Mouse (Mus musculus) intestine, postnatal 0 days (tissue): ENCODE measurements around the gene Hoxa7. TPM values are rescaled to one million over a fixed set of nuclear protein-coding genes. Genes with fewer than 3 reads are reported as not detected.

Experiments
- ATAC-seq: fragments of 200-750 bp; cut with Nextera tagmentation; 2 replicates; pipeline ENCODE4 v1.8.0; 2017; ENCODE audit warnings: mild to moderate bottlenecking, moderate TSS enrichment, moderate library complexity
- H3K27ac ChIP-seq: fragments of 300-500 bp; sonication (generic); 2 replicates; pipeline ENCODE4 v1.5.1; 2014; ENCODE audit warnings: mild to moderate bottlenecking, low read depth, low read length, moderate library complexity
- H3K27me3 ChIP-seq: fragments of 300-500 bp; sonication (generic); replicated peaks from 2 replicates; pipeline ENCODE4 v1.6.1; 2014; ENCODE audit warnings: low read length, mixed read lengths; ENCODE audit not compliant: control insufficient read depth, insufficient read depth
- H3K36me3 ChIP-seq: fragments of 300-500 bp; sonication (generic); 2 replicates; pipeline ENCODE4 v1.6.1; 2014; ENCODE audit warnings: mild to moderate bottlenecking, moderate library complexity; ENCODE audit not compliant: control insufficient read depth, insufficient read depth
- H3K4me1 ChIP-seq: fragments of 300-500 bp; sonication (generic); replicated peaks from 2 replicates; pipeline ENCODE4 v1.6.1; 2014; ENCODE audit warnings: antibody characterized with exemption, low read length, mixed read lengths; ENCODE audit not compliant: control insufficient read depth, insufficient read depth
- H3K4me2 ChIP-seq: fragments of 300-500 bp; sonication (generic); replicated peaks from 2 replicates; pipeline ENCODE4 v1.6.1; 2014; ENCODE audit warnings: low read depth, mild to moderate bottlenecking, moderate library complexity
- H3K4me3 ChIP-seq: fragments of 300-500 bp; sonication (generic); 2 replicates; pipeline ENCODE4 v1.5.1; 2014; ENCODE audit warnings: low read depth, low read length
- H3K9ac ChIP-seq: fragments of 300-500 bp; sonication (generic); 2 replicates; pipeline ENCODE4 v1.6.1; 2014; ENCODE audit warnings: mild to moderate bottlenecking, low read depth, low read length
- H3K9me3 ChIP-seq: fragments of 300-500 bp; sonication (generic); 2 replicates; pipeline ENCODE4 v1.6.1; 2016; ENCODE audit warnings: mixed run types; ENCODE audit not compliant: control insufficient read depth
- CTCF ChIP-seq: sonication (generic); IDR thresholded peaks from 2 replicates; pipeline ENCODE4 v1.5.1; 2016; ENCODE audit warnings: low read depth, mild to moderate bottlenecking, control low read depth, antibody characterized with exemption, moderate library complexity
- WGBS: fragments of 180-500 bp; shearing (Covaris S2); extraction: QIAGEN DNeasy Blood & Tissue Kit; methylation state at CpG from one replicate; pipeline ENCODE4 v1.1.7; 2014; 5-methylcytosine and 5-hydroxymethylcytosine counted together
- polyA plus RNA-seq: library from polyadenylated mRNA; unstranded; fragments of >200 nt; fragmentation: Nextera tagmentation; extraction: Ambion mirVana; gene quantifications from 2 replicates; pipeline ENCODE4 v1.2.1, GENCODE M21; 2015

The Hoxa7 gene
- polyA plus RNA-seq, 1 experiment from 2014 or later, result 6.2 TPM

GRCm38 (mm10) chr6:52253511-52254500 lies 32.2 kb upstream of the Hoxa7 start:
- no peaks in the 10 kb centered on the region for H3K36me3 ChIP-seq
- TF ChIP-seq CTCF, result no peak
- peaks cover 93% of the 10 kb centered on the region for H3K27me3 ChIP-seq
- no peaks in the 10 kb centered on the region for H3K9me3 ChIP-seq
- 0 out of 2 replicates have a peak, but pooled peaks have one; percentile 16 for ATAC-seq
- H3K4me2 ChIP-seq, result peak overlapping the region; percentile 28
- H3K9ac ChIP-seq, result no peak overlapping the region
- 2% methylated on average over 59 of the region's 59 CpGs for whole genome bisulfite sequencing
- H3K27ac ChIP-seq, result no peak overlapping the region
- peak overlapping the region; percentile 3; the same call in 1 of the 2 replicates for H3K4me3 ChIP-seq
- H3K4me1 ChIP-seq, result no peaks in the 10 kb centered on the region

DNA sequence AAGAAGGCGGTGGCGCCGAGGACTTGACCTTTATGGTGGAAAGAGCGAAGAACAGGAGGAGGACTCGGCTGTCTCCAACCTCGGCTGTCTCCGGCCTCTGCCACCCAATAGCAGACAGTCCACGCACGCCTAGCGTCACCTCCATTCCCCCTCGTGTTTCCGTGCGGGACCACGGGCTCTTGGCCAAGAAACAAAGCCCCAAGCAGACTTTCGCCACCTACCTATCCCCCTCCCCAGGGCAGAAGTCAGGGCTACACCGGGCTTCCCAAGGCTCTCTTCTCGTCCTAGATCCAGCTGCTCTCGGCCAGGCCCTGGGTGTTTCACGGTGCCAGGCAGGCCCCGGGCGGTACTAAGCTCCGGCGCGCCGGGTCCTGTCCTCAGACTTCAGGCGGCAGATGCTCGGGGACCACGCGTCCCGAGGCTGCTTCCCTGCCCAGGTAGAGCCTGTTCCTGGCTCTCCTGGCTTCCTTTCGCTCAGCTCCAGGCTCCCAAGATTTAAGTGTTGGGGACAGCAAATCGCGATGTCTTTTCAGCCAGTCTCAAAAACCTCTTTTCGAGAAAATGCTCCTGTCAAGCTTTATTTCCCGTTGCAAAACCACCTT lies 31.2 kb upstream of the Hoxa7 start:
- Histone ChIP-seq H3K4me2 (peak overlapping the region; percentile 28; the same call in 1 of the 2 replicates), H3K27me3 (peaks cover 93% of the 10 kb centered on the region), H3K4me3 (peak overlapping the region; percentile 1; the same call in 1 of the 2 replicates), H3K9me3 (no peaks in the 10 kb centered on the region), H3K27ac (no peak overlapping the region), H3K36me3 (no peaks in the 10 kb centered on the region), H3K9ac (no peak overlapping the region), H3K4me1 (no peaks in the 10 kb centered on the region)
- ATAC-seq, result no peak
- WGBS, result 3% methylated on average over 35 of the region's 35 CpGs
- no peak for TF ChIP-seq CTCF

DNA sequence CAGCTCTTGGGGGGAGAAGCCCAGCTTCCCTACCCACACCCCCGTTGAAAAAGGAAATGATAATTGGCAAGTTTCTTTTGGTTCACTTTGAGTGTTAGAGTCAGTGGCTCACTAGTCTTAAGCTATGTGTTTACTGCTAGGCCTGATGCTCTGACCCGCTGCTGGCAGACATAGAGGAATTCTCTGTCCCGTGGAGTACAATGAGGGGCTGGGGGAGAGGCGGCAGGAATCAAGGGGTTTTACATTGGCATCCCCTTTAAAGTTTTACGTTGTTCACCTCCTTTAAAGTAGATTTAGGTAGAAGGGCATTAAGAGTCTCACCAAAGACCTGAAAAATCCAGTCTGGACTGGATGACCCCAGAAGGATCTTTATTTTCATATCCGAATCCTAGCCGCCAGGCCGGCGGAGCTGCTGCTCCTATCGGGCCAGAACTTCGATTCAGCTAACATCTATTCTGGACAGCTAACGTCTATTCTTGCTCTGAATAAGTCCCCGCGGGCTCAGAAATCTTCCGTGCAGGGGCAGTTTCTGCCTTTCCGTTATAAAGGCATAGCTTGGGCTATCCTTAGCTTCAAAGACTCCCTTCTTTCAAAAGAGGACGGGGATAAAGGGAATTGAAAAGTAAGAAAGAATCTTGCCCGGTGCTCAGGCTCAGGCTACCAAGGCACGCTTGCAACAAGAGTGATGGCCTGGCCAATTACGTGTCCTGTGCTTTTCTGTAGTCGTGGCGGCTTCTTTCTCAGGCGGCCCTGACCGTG lies 30.5 kb upstream of the Hoxa7 start:
- peak overlapping the region; percentile 1; the same call in 1 of the 2 replicates for H3K4me3 ChIP-seq
- H3K27me3 ChIP-seq, result peaks cover 94% of the 10 kb centered on the region
- no peak for TF ChIP-seq CTCF
- H3K9ac ChIP-seq, result no peak overlapping the region
- WGBS, result 3% methylated on average over 24 of the region's 24 CpGs
- H3K4me2 ChIP-seq, result 0 out of 2 replicates have a peak overlapping the region, but pooled peaks have one; percentile 28
- no peak for ATAC-seq
- no peaks in the 10 kb centered on the region for H3K9me3 ChIP-seq
- no peak overlapping the region for H3K27ac ChIP-seq
- no peaks in the 10 kb centered on the region for H3K4me1 ChIP-seq
- H3K36me3 ChIP-seq, result no peaks in the 10 kb centered on the region

GRCm38 (mm10) chr6:52251177-52251879 lies 29.7 kb upstream of the Hoxa7 start:
- no peak for TF ChIP-seq CTCF
- Histone ChIP-seq H3K36me3 (no peaks in the 10 kb centered on the region), H3K4me2 (no peak overlapping the region), H3K4me3 (no peak overlapping the region), H3K9ac (no peak overlapping the region), H3K27me3 (peaks cover 98% of the 10 kb centered on the region), H3K4me1 (no peaks in the 10 kb centered on the region), H3K27ac (no peak overlapping the region), H3K9me3 (no peaks in the 10 kb centered on the region)
- 12% methylated on average over 7 of the region's 7 CpGs for WGBS
- ATAC-seq, result no peak

GRCm38 (mm10) chr6:52249826-52250225 lies 28.2 kb upstream of the Hoxa7 start:
- no peak overlapping the region for H3K27ac ChIP-seq
- H3K4me2 ChIP-seq, result no peak overlapping the region
- H3K27me3 ChIP-seq, result peaks cover 98% of the 10 kb centered on the region
- no peaks in the 10 kb centered on the region for H3K36me3 ChIP-seq
- no peaks in the 10 kb centered on the region for H3K9me3 ChIP-seq
- ATAC-seq, result no peak
- no peak for TF ChIP-seq CTCF
- no peak overlapping the region for H3K4me3 ChIP-seq
- H3K4me1 ChIP-seq, result no peaks in the 10 kb centered on the region
- 3% methylated on average over 4 of the region's 4 CpGs for WGBS
- no peak overlapping the region for H3K9ac ChIP-seq
